Mouse (Mus musculus) forebrain, embryonic 15.5 days (tissue): Measurements from ENCODE around the gene Crtc3. TPM values are rescaled to one million over a fixed set of nuclear protein-coding genes. Genes with fewer than 3 reads are reported as not detected.

ENCODE experiments used
- ATAC-seq: fragments of 200-750 bp; cut with Nextera tagmentation; replicated peaks from 2 replicates; pipeline ENCODE4 v1.8.0; 2017; ENCODE audit warnings: mild to moderate bottlenecking, moderate TSS enrichment, moderate library complexity
- H3K27ac ChIP-seq: fragments of 300-500 bp; sonication (generic); replicated peaks from 2 replicates; pipeline ENCODE4 v1.5.1; 2015; ENCODE audit warnings: mild to moderate bottlenecking, inconsistent platforms
- H3K27me3 ChIP-seq: fragments of 300-500 bp; sonication (generic); 2 replicates; pipeline ENCODE4 v1.6.1; 2015; ENCODE audit warnings: inconsistent platforms
- H3K36me3 ChIP-seq: fragments of 300-500 bp; sonication (generic); 2 replicates; pipeline ENCODE4 v1.6.1; 2015; ENCODE audit warnings: mild to moderate bottlenecking, inconsistent platforms
- H3K4me1 ChIP-seq: fragments of 300-500 bp; sonication (generic); 2 replicates; pipeline ENCODE4 v1.6.1; 2015; ENCODE audit warnings: inconsistent platforms
- H3K4me2 ChIP-seq: fragments of 300-500 bp; sonication (generic); replicated peaks from 2 replicates; pipeline ENCODE4 v1.6.1; 2015; ENCODE audit warnings: mild to moderate bottlenecking, inconsistent platforms
- H3K4me3 ChIP-seq: fragments of 300-500 bp; sonication (generic); 2 replicates; pipeline ENCODE4 v1.5.1; 2015; ENCODE audit warnings: mild to moderate bottlenecking, inconsistent platforms
- H3K9ac ChIP-seq: fragments of 300-500 bp; sonication (generic); replicated peaks from 2 replicates; pipeline ENCODE4 v1.6.1; 2015; ENCODE audit warnings: mild to moderate bottlenecking, inconsistent platforms
- H3K9me3 ChIP-seq: fragments of 300-500 bp; sonication (generic); 2 replicates; pipeline ENCODE4 v1.6.1; 2016; ENCODE audit warnings: inconsistent platforms
- WGBS: fragments of 180-500 bp; shearing (Covaris S2); methylation state at CpG from one replicate; pipeline ENCODE4 v1.1.7; 2015; ENCODE audit warnings: mixed read lengths; 5-methylcytosine and 5-hydroxymethylcytosine counted together
- polyA plus RNA-seq: library from polyadenylated mRNA; unstranded; fragments of >200 nt; fragmentation: Nextera tagmentation; extraction: Ambion mirVana; gene quantifications from 2 replicates; pipeline ENCODE4 v1.2.1, GENCODE M21; 2015

Gene Crtc3
- polyA plus RNA-seq, 1 experiment from 2014 or later: 17.0 TPM

- no peak for ATAC-seq
- 90% methylated on average over 3 of the region's 3 CpGs for WGBS
Measured at GRCm38 (mm10) chr7:80614042-80614441, 74.6 kb downstream of the Crtc3 start.

GRCm38 (mm10) chr7:80612191-80612787, 76.4 kb downstream of the Crtc3 start:
- Histone ChIP-seq H3K4me1 (peaks cover 6% of the 10 kb centered on the region; the same call in 1 of the 2 replicates), H3K4me2 (no peak overlapping the region), H3K27ac (no peak overlapping the region), H3K36me3 (0 out of 2 replicates have a peak, but pooled peaks cover 5% of the 10 kb centered on the region), H3K4me3 (no peak overlapping the region), H3K9me3 (no peaks in the 10 kb centered on the region), H3K27me3 (no peaks in the 10 kb centered on the region), H3K9ac (no peak overlapping the region)
- ATAC-seq: no peak
- 61% methylated on average over 11 of the region's 11 CpGs for WGBS

More at GRCm38 (mm10) chr7:80614042-80614441, 74.6 kb downstream of the Crtc3 start:
- Histone ChIP-seq H3K9ac (no peak overlapping the region), H3K4me2 (no peak overlapping the region), H3K4me3 (no peak overlapping the region), H3K27me3 (no peaks in the 10 kb centered on the region), H3K27ac (no peak overlapping the region), H3K4me1 (peaks cover 6% of the 10 kb centered on the region; the same call in 1 of the 2 replicates), H3K36me3 (0 out of 2 replicates have a peak, but pooled peaks cover 5% of the 10 kb centered on the region), H3K9me3 (no peaks in the 10 kb centered on the region)

GRCm38 (mm10) chr7:80611646-80612045, 77.0 kb downstream of the Crtc3 start:
- Histone ChIP-seq H3K36me3 (0 out of 2 replicates have a peak, but pooled peaks cover 6% of the 10 kb centered on the region), H3K9me3 (no peaks in the 10 kb centered on the region), H3K4me2 (no peak overlapping the region), H3K4me3 (no peak overlapping the region), H3K4me1 (peaks cover 6% of the 10 kb centered on the region; the same call in 1 of the 2 replicates), H3K27ac (no peak overlapping the region), H3K9ac (no peak overlapping the region), H3K27me3 (no peaks in the 10 kb centered on the region)
- WGBS: 74% methylated on average over 7 of the region's 7 CpGs
- no peak; the same call in 1 of the 2 replicates for ATAC-seq

GRCm38 (mm10) chr7:80607503-80607902, 81.2 kb downstream of the Crtc3 start:
- H3K4me2 ChIP-seq: no peak overlapping the region
- peaks cover 6% of the 10 kb centered on the region; the same call in 1 of the 2 replicates for H3K4me1 ChIP-seq
- H3K27ac ChIP-seq: no peak overlapping the region
- no peak for ATAC-seq
- H3K36me3 ChIP-seq: 0 out of 2 replicates have a peak, but pooled peaks cover 4% of the 10 kb centered on the region
- no peak overlapping the region for H3K4me3 ChIP-seq
- no peaks in the 10 kb centered on the region for H3K9me3 ChIP-seq
- no peaks in the 10 kb centered on the region for H3K27me3 ChIP-seq
- 44% methylated on average over 2 of the region's 2 CpGs for WGBS
- no peak overlapping the region for H3K9ac ChIP-seq

GRCm38 (mm10) chr7:80606435-80606834, 82.2 kb downstream of the Crtc3 start:
- H3K9me3 ChIP-seq: no peaks in the 10 kb centered on the region
- no peak overlapping the region for H3K4me2 ChIP-seq
- H3K4me3 ChIP-seq: no peak overlapping the region
- H3K4me1 ChIP-seq: no peaks in the 10 kb centered on the region
- H3K9ac ChIP-seq: no peak overlapping the region
- H3K27ac ChIP-seq: no peak overlapping the region
- H3K27me3 ChIP-seq: no peaks in the 10 kb centered on the region
- WGBS: 84% methylated on average over 4 of the region's 4 CpGs
- H3K36me3 ChIP-seq: 0 out of 2 replicates have a peak, but pooled peaks cover 5% of the 10 kb centered on the region
- no peak for ATAC-seq

- H3K4me1 ChIP-seq: no peaks in the 10 kb centered on the region
- ATAC-seq: no peak
- no peak overlapping the region for H3K27ac ChIP-seq
- 0 out of 2 replicates have a peak, but pooled peaks cover 11% of the 10 kb centered on the region for H3K36me3 ChIP-seq
- no peaks in the 10 kb centered on the region for H3K27me3 ChIP-seq
- no peak overlapping the region for H3K9ac ChIP-seq
- no peaks in the 10 kb centered on the region for H3K9me3 ChIP-seq
- H3K4me3 ChIP-seq: no peak overlapping the region
- WGBS: 6% methylated on average over 10 of the region's 10 CpGs
- H3K4me2 ChIP-seq: no peak overlapping the region
Measured at GRCm38 (mm10) chr7:80605557-80605930, 83.1 kb downstream of the Crtc3 start.

GRCm38 (mm10) chr7:80604908-80605556, 83.6 kb downstream of the Crtc3 start:
- ATAC-seq: no peak
- Histone ChIP-seq H3K4me1 (no peaks in the 10 kb centered on the region), H3K4me2 (no peak overlapping the region), H3K27ac (no peak overlapping the region), H3K9me3 (no peaks in the 10 kb centered on the region), H3K36me3 (0 out of 2 replicates have a peak, but pooled peaks cover 12% of the 10 kb centered on the region), H3K27me3 (no peaks in the 10 kb centered on the region), H3K4me3 (no peak overlapping the region), H3K9ac (no peak overlapping the region)
- 29% methylated on average over 11 of the region's 11 CpGs for WGBS

GRCm38 (mm10) chr7:80602574-80602973, 86.1 kb downstream of the Crtc3 start:
- no peak overlapping the region for H3K9ac ChIP-seq

GRCm38 (mm10) chr7:80598436-80598985, 90.2 kb downstream of the Crtc3 start:
- Histone ChIP-seq H3K27me3 (no peaks in the 10 kb centered on the region), H3K4me2 (no peak overlapping the region), H3K9me3 (no peaks in the 10 kb centered on the region), H3K4me3 (no peak overlapping the region), H3K4me1 (no peaks in the 10 kb centered on the region), H3K9ac (no peak overlapping the region), H3K36me3 (peaks cover 38% of the 10 kb centered on the region), H3K27ac (no peak overlapping the region)
- no peak for ATAC-seq
- 86% methylated on average over 13 of the region's 13 CpGs for WGBS

More at GRCm38 (mm10) chr7:80602574-80602973, 86.1 kb downstream of the Crtc3 start:
- 95% methylated on average over 1 of the region's 1 CpGs for WGBS
- no peak for ATAC-seq
- Histone ChIP-seq H3K27me3 (no peaks in the 10 kb centered on the region), H3K4me1 (no peaks in the 10 kb centered on the region), H3K9me3 (no peaks in the 10 kb centered on the region), H3K36me3 (peaks cover 20% of the 10 kb centered on the region), H3K27ac (no peak overlapping the region), H3K4me3 (no peak overlapping the region), H3K4me2 (no peak overlapping the region)

- WGBS: 89% methylated on average over 5 of the region's 5 CpGs
- Histone ChIP-seq H3K4me2 (no peak overlapping the region), H3K9me3 (no peaks in the 10 kb centered on the region), H3K36me3 (peaks cover 39% of the 10 kb centered on the region), H3K27me3 (no peaks in the 10 kb centered on the region), H3K4me1 (no peaks in the 10 kb centered on the region), H3K9ac (no peak overlapping the region), H3K4me3 (no peak overlapping the region), H3K27ac (no peak overlapping the region)
- ATAC-seq: no peak
Measured at GRCm38 (mm10) chr7:80597900-80598299, 90.8 kb downstream of the Crtc3 start.

GRCm38 (mm10) chr7:80589054-80589746, 99.5 kb downstream of the Crtc3 start:
- H3K9me3 ChIP-seq: no peaks in the 10 kb centered on the region
- H3K9ac ChIP-seq: no peak overlapping the region
- H3K4me2 ChIP-seq: no peak overlapping the region
- WGBS: 85% methylated on average over 16 of the region's 16 CpGs
- no peaks in the 10 kb centered on the region for H3K27me3 ChIP-seq
- ATAC-seq: no peak
- no peak overlapping the region for H3K27ac ChIP-seq
- H3K4me1 ChIP-seq: peaks cover 5% of the 10 kb centered on the region; the same call in 1 of the 2 replicates
- H3K4me3 ChIP-seq: no peak overlapping the region
- H3K36me3 ChIP-seq: peaks cover 45% of the 10 kb centered on the region

- Histone ChIP-seq H3K36me3 (peaks cover 42% of the 10 kb centered on the region), H3K9ac (no peak overlapping the region), H3K27ac (no peak overlapping the region), H3K9me3 (no peaks in the 10 kb centered on the region), H3K4me3 (no peak overlapping the region), H3K27me3 (no peaks in the 10 kb centered on the region), H3K4me2 (no peak overlapping the region), H3K4me1 (peaks cover 5% of the 10 kb centered on the region; the same call in 1 of the 2 replicates)
- WGBS: 35% methylated on average over 10 of the region's 10 CpGs
- ATAC-seq: no peak
Measured at GRCm38 (mm10) chr7:80587684-80588083, 101.0 kb downstream of the Crtc3 start.
